Mouse (Mus musculus) erythroblast, embryonic 14.5 days (primary cell): ENCODE results near the gene Rbks. TPM values are rescaled to one million over a fixed set of nuclear protein-coding genes. Genes with fewer than 3 reads are reported as not detected.

Source experiments
- H3K27me3 ChIP-seq: 2 replicates; pipeline ENCODE4 v1.6.1; 2012; ENCODE audit warnings: inconsistent platforms; ENCODE audit not compliant: control insufficient read depth
- H3K36me3 ChIP-seq: 2 replicates; pipeline ENCODE4 v1.6.1; 2012; ENCODE audit warnings: mild to moderate bottlenecking, inconsistent platforms; ENCODE audit not compliant: control insufficient read depth
- H3K4me1 ChIP-seq: 2 replicates; pipeline ENCODE4 v1.6.1; 2012; ENCODE audit warnings: inconsistent platforms; ENCODE audit not compliant: control insufficient read depth
- H3K4me3 ChIP-seq: replicated peaks from 2 replicates; pipeline ENCODE3; 2012; ENCODE audit warnings: moderate library complexity, mild to moderate bottlenecking, inconsistent platforms
- H3K9me3 ChIP-seq: 2 replicates; pipeline ENCODE4 v1.6.1; 2012; ENCODE audit warnings: low read length, inconsistent platforms, mixed read lengths; ENCODE audit not compliant: control insufficient read depth
- GATA1 ChIP-seq: IDR thresholded peaks from 2 replicates; pipeline ENCODE4 v1.6.1; 2012; ENCODE audit warnings: low read length, inconsistent platforms, mixed read lengths
- TAL1 ChIP-seq: IDR thresholded peaks from 3 replicates; pipeline ENCODE4 v1.6.1; 2012; ENCODE audit warnings: low read length, inconsistent platforms, mixed read lengths
- polyA plus RNA-seq: library from polyadenylated mRNA; stranded (reverse); fragments of >175 nt; gene quantifications from 2 replicates; pipeline ENCODE4 v1.2.3, GENCODE M21; 2012

The Rbks gene
- polyA plus RNA-seq, 1 experiment = 2.2 TPM

DNA sequence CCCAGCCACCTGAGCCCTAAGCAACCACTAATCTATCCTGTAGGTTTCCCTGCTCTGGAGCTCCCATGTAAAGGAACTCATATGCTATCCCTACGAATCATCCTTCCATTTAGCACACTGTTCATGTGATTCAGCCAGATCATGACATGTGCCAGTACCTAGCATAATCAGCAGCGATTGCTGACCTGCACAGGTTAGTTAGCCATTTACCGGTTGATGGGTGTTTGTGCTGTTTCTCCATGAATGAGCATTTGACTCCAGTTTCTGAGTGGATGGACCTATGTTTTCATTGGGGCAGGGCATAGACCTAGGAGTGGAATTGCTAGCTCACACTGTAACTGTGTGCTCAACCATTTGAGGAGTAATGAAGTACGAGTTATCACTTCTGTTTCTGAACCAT lies 111.9 kb downstream of the Rbks start:
- no peaks in the 10 kb centered on the region for H3K4me1 ChIP-seq
- H3K9me3 ChIP-seq = peaks cover 5% of the 10 kb centered on the region
- H3K27me3 ChIP-seq = no peaks in the 10 kb centered on the region
- no peak for TF ChIP-seq TAL1
- TF ChIP-seq GATA1 = no peak
- H3K36me3 ChIP-seq = no peaks in the 10 kb centered on the region
- H3K4me3 ChIP-seq = no peak overlapping the region

DNA sequence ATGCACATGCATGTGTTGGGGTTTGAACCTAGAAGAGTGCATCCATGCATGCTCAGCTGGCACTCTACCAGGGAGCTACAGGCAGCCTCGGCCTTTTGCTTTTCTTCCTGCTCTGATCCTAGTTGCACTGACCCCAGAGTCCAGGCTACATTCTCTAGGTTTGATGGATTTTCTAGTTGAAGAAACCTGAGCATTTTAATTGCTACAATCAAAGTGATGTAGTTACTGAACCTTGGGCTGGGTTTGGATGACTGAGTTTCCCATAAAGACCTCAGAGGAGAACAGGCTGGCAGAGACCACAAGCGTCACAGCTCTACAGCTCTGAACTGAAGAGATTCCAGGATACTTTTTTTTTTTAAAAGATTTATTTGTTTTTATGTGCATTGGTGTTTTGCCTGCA lies 114.2 kb downstream of the Rbks start:
- Histone ChIP-seq H3K4me3 (no peak overlapping the region), H3K9me3 (no peaks in the 10 kb centered on the region), H3K27me3 (no peaks in the 10 kb centered on the region), H3K36me3 (no peaks in the 10 kb centered on the region), H3K4me1 (no peaks in the 10 kb centered on the region)
- TF ChIP-seq GATA1 (no peak), TAL1 (no peak)

DNA sequence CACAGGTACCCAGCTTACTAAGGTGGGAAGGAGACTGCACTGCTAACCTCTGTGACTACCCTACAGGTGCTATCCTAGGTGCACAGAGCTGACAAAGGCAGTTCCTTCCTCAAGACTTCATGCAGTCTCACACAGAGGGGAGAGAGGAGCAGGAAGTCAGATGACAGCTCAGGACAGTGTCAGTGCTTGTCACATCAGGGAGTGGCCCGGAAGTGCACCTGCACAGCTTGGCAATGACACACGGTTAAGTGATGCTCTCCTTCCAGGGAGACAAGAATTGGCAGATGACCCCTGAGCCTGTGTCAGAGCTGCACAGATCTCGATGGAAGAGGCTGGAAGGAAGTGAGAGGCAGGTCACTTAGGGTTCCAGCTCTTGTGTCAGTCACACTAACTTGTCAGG lies 115.5 kb downstream of the Rbks start:
- H3K27me3 ChIP-seq = no peaks in the 10 kb centered on the region
- no peaks in the 10 kb centered on the region for H3K4me1 ChIP-seq
- no peaks in the 10 kb centered on the region for H3K9me3 ChIP-seq
- no peaks in the 10 kb centered on the region for H3K36me3 ChIP-seq
- TF ChIP-seq TAL1 = no peak
- TF ChIP-seq GATA1 = no peak
- H3K4me3 ChIP-seq = no peak overlapping the region

DNA sequence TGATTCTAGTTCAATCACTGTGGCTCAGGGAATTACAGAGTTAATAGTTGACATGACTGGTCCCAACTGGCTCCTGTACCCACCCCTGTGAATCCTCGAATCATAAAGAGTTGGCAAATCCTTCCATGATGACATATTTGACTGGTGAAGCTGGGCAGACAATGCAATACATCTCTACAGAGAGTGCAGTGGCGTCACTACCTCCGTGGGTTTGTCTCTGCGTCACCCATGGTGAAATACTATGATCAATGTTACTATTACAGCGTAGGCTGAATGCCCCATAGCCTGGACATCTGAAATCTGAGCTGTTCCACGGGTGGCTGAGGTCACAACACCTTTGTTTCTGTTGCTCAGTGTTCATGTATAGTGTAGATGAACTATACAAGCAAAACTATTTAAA lies 116.2 kb downstream of the Rbks start:
- no peaks in the 10 kb centered on the region for H3K9me3 ChIP-seq
- TF ChIP-seq GATA1 (no peak), TAL1 (no peak)
- no peaks in the 10 kb centered on the region for H3K4me1 ChIP-seq

DNA sequence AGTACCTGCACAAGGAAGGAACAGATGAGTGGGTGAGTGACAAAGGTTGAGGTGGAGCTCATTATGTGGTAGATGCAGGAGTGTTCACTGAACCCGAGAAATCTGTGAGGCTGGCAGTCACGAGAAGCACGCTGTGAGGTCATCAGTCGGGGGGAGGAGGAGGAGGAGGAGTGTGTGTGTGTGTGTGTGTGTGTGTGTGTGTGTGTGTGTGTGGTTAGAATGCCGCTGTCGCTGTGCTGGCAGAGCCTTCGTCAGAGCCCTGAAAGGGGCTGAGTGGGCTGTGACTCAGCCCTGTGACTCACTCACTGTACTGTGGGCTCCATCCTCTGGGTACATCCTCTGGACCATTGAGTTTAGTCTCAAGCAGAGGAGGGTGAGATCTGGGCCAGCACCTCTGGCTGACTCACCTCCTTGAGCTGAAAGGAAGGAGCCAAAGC lies 120.9 kb downstream of the Rbks start:
- Histone ChIP-seq H3K36me3 (no peaks in the 10 kb centered on the region), H3K9me3 (no peaks in the 10 kb centered on the region), H3K4me1 (no peaks in the 10 kb centered on the region), H3K4me3 (no peak overlapping the region), H3K27me3 (peaks cover 5% of the 10 kb centered on the region)
- TF ChIP-seq TAL1 = no peak
- TF ChIP-seq GATA1 = no peak

More for the DNA sequence above, 116.2 kb downstream of the Rbks start:
- Histone ChIP-seq H3K4me3 (no peak overlapping the region), H3K36me3 (no peaks in the 10 kb centered on the region), H3K27me3 (no peaks in the 10 kb centered on the region)

Other genes with a start within 250 kb of the Rbks start
- gene Zfp512, start 245.2 kb downstream of the Rbks start, polyA plus RNA-seq = 0.64 and 0.87 TPM in 2 replicates
- not detected in 2 replicates for gene 4930548H24Rik, start 211.9 kb downstream of the Rbks start, polyA plus RNA-seq
- gene Gpn1, start 202.9 kb downstream of the Rbks start, polyA plus RNA-seq = 0.31 and 0.81 TPM in 2 replicates
- 0.77 and 1.6 TPM in 2 replicates for gene Slc4a1ap, start 170.6 kb downstream of the Rbks start, polyA plus RNA-seq
- gene Supt7l, start 169.8 kb downstream of the Rbks start, polyA plus RNA-seq = 0.54 and 0.64 TPM in 2 replicates
- gene Mrpl33, start 100.7 kb downstream of the Rbks start, polyA plus RNA-seq = 0.67 and 0.78 TPM in 2 replicates
- gene Babam2, start 57 bp upstream of the Rbks start, polyA plus RNA-seq = 7.0 and 9.5 TPM in 2 replicates